Mouse (Mus musculus): ENCODE data around the gene Hectd2. TPM values are rescaled to one million over a fixed set of nuclear protein-coding genes. Genes with fewer than 3 reads are reported as not detected.

The Hectd2 gene
- polyA plus RNA-seq, 1 experiment from 2014 or later, result 1.9 TPM

GRCm38 (mm10) chr19:36594409-36594808, 40.0 kb downstream of the Hectd2 start:
- 91% methylated on average over 1 of the region's 1 CpGs for WGBS
- Histone ChIP-seq H3K9me3 (ENCODE audit: low read length) (no peaks in the 10 kb centered on the region), H3K27me3 (ENCODE audit: insufficient read depth, low read length) (no peaks in the 10 kb centered on the region), H3K36me3 (ENCODE audit: insufficient read depth, low read length) (no peaks in the 10 kb centered on the region), H3K4me3 (ENCODE audit: low read length) (no peak overlapping the region), H3K9ac (replicated peaks; ENCODE audit: low read length) (no peak overlapping the region), H3K27ac (ENCODE audit: low read length) (no peak overlapping the region), H3K4me2 (replicated peaks; ENCODE audit: low read depth, low read length) (no peak overlapping the region), H3K4me1 (ENCODE audit: insufficient read depth, low read length) (no peaks in the 10 kb centered on the region)
- ATAC-seq (ENCODE audit: low FRiP score, low TSS enrichment), result no peak

GRCm38 (mm10) chr19:36601869-36602268, 47.4 kb downstream of the Hectd2 start:
- WGBS, result 93% methylated on average over 8 of the region's 8 CpGs
- Histone ChIP-seq H3K9ac (replicated peaks; ENCODE audit: low read length) (no peak overlapping the region), H3K9me3 (ENCODE audit: low read length) (no peaks in the 10 kb centered on the region), H3K36me3 (ENCODE audit: insufficient read depth, low read length) (no peaks in the 10 kb centered on the region), H3K27me3 (ENCODE audit: insufficient read depth, low read length) (no peaks in the 10 kb centered on the region), H3K27ac (ENCODE audit: low read length) (no peak overlapping the region), H3K4me1 (ENCODE audit: insufficient read depth, low read length) (no peaks in the 10 kb centered on the region), H3K4me3 (ENCODE audit: low read length) (no peak overlapping the region), H3K4me2 (replicated peaks; ENCODE audit: low read depth, low read length) (no peak overlapping the region)
- ATAC-seq (ENCODE audit: low FRiP score, low TSS enrichment), result no peak

GRCm38 (mm10) chr19:36602535-36603312, 48.3 kb downstream of the Hectd2 start:
- H3K36me3 ChIP-seq (ENCODE audit: insufficient read depth, low read length), result no peaks in the 10 kb centered on the region
- H3K27ac ChIP-seq (ENCODE audit: low read length), result no peak overlapping the region
- H3K9ac ChIP-seq (replicated peaks; ENCODE audit: low read length), result no peak overlapping the region
- H3K27me3 ChIP-seq (ENCODE audit: insufficient read depth, low read length), result no peaks in the 10 kb centered on the region
- WGBS, result 61% methylated on average over 11 of the region's 11 CpGs
- no peaks in the 10 kb centered on the region for H3K9me3 ChIP-seq (ENCODE audit: low read length)
- no peaks in the 10 kb centered on the region for H3K4me1 ChIP-seq (ENCODE audit: insufficient read depth, low read length)
- ATAC-seq (ENCODE audit: low FRiP score, low TSS enrichment), result no peak
- H3K4me2 ChIP-seq (replicated peaks; ENCODE audit: low read depth, low read length), result no peak overlapping the region
- H3K4me3 ChIP-seq (ENCODE audit: low read length), result no peak overlapping the region

GRCm38 (mm10) chr19:36606270-36606669, 51.8 kb downstream of the Hectd2 start:
- H3K9me3 ChIP-seq (ENCODE audit: low read length), result no peaks in the 10 kb centered on the region
- H3K36me3 ChIP-seq (ENCODE audit: insufficient read depth, low read length), result no peaks in the 10 kb centered on the region
- H3K27ac ChIP-seq (ENCODE audit: low read length), result no peak overlapping the region
- 33% methylated on average over 1 of the region's 1 CpGs for WGBS
- no peaks in the 10 kb centered on the region for H3K4me1 ChIP-seq (ENCODE audit: insufficient read depth, low read length)
- H3K9ac ChIP-seq (replicated peaks; ENCODE audit: low read length), result no peak overlapping the region
- no peak for ATAC-seq (ENCODE audit: low FRiP score, low TSS enrichment)
- no peaks in the 10 kb centered on the region for H3K27me3 ChIP-seq (ENCODE audit: insufficient read depth, low read length)
- H3K4me3 ChIP-seq (ENCODE audit: low read length), result no peak overlapping the region
- H3K4me2 ChIP-seq (replicated peaks; ENCODE audit: low read depth, low read length), result no peak overlapping the region

GRCm38 (mm10) chr19:36609229-36609628, 54.8 kb downstream of the Hectd2 start:
- Histone ChIP-seq H3K36me3 (ENCODE audit: insufficient read depth, low read length) (no peaks in the 10 kb centered on the region), H3K27me3 (ENCODE audit: insufficient read depth, low read length) (no peaks in the 10 kb centered on the region), H3K4me2 (replicated peaks; ENCODE audit: low read depth, low read length) (no peak overlapping the region), H3K4me1 (ENCODE audit: insufficient read depth, low read length) (no peaks in the 10 kb centered on the region), H3K27ac (ENCODE audit: low read length) (no peak overlapping the region), H3K4me3 (ENCODE audit: low read length) (no peak overlapping the region), H3K9me3 (ENCODE audit: low read length) (no peaks in the 10 kb centered on the region), H3K9ac (replicated peaks; ENCODE audit: low read length) (no peak overlapping the region)
- WGBS, result 52% methylated on average over 3 of the region's 3 CpGs
- no peak for ATAC-seq (ENCODE audit: low FRiP score, low TSS enrichment)

GRCm38 (mm10) chr19:36610309-36610708, 55.9 kb downstream of the Hectd2 start:
- ATAC-seq (ENCODE audit: low FRiP score, low TSS enrichment), result no peak

GRCm38 (mm10) chr19:36625906-36626305, 71.5 kb downstream of the Hectd2 start:
- no peak for ATAC-seq (ENCODE audit: low FRiP score, low TSS enrichment)
- Histone ChIP-seq H3K27me3 (ENCODE audit: insufficient read depth, low read length) (no peaks in the 10 kb centered on the region), H3K36me3 (ENCODE audit: insufficient read depth, low read length) (no peaks in the 10 kb centered on the region), H3K4me2 (replicated peaks; ENCODE audit: low read depth, low read length) (no peak overlapping the region), H3K4me3 (ENCODE audit: low read length) (no peak overlapping the region), H3K9me3 (ENCODE audit: low read length) (no peaks in the 10 kb centered on the region), H3K4me1 (ENCODE audit: insufficient read depth, low read length) (no peaks in the 10 kb centered on the region), H3K9ac (replicated peaks; ENCODE audit: low read length) (no peak overlapping the region), H3K27ac (ENCODE audit: low read length) (no peak overlapping the region)
- WGBS, result 100% methylated on average over 1 of the region's 1 CpGs

More at GRCm38 (mm10) chr19:36610309-36610708, 55.9 kb downstream of the Hectd2 start:
- no peaks in the 10 kb centered on the region for H3K27me3 ChIP-seq (ENCODE audit: insufficient read depth, low read length)
- no peaks in the 10 kb centered on the region for H3K9me3 ChIP-seq (ENCODE audit: low read length)
- 57% methylated on average over 2 of the region's 2 CpGs for WGBS
- H3K4me2 ChIP-seq (replicated peaks; ENCODE audit: low read depth, low read length), result no peak overlapping the region
- no peaks in the 10 kb centered on the region for H3K4me1 ChIP-seq (ENCODE audit: insufficient read depth, low read length)
- H3K27ac ChIP-seq (ENCODE audit: low read length), result no peak overlapping the region
- no peak overlapping the region for H3K9ac ChIP-seq (replicated peaks; ENCODE audit: low read length)
- no peaks in the 10 kb centered on the region for H3K36me3 ChIP-seq (ENCODE audit: insufficient read depth, low read length)
- no peak overlapping the region for H3K4me3 ChIP-seq (ENCODE audit: low read length)

- Histone ChIP-seq H3K4me2 (replicated peaks; ENCODE audit: low read depth, low read length) (no peak overlapping the region), H3K4me1 (ENCODE audit: insufficient read depth, low read length) (no peaks in the 10 kb centered on the region), H3K27me3 (ENCODE audit: insufficient read depth, low read length) (no peaks in the 10 kb centered on the region), H3K36me3 (ENCODE audit: insufficient read depth, low read length) (no peaks in the 10 kb centered on the region), H3K27ac (ENCODE audit: low read length) (no peak overlapping the region), H3K9ac (replicated peaks; ENCODE audit: low read length) (no peak overlapping the region), H3K4me3 (ENCODE audit: low read length) (no peak overlapping the region), H3K9me3 (ENCODE audit: low read length) (no peaks in the 10 kb centered on the region)
- 95% methylated on average over 4 of the region's 4 CpGs for WGBS
- ATAC-seq (ENCODE audit: low FRiP score, low TSS enrichment), result no peak
Measured at GRCm38 (mm10) chr19:36626881-36627280, 72.4 kb downstream of the Hectd2 start.

- no peaks in the 10 kb centered on the region for H3K27me3 ChIP-seq (ENCODE audit: insufficient read depth, low read length)
Measured at GRCm38 (mm10) chr19:36629394-36629910, 75.0 kb downstream of the Hectd2 start.

GRCm38 (mm10) chr19:36630361-36630760, 75.9 kb downstream of the Hectd2 start:
- Histone ChIP-seq H3K4me1 (ENCODE audit: insufficient read depth, low read length) (no peaks in the 10 kb centered on the region), H3K9ac (replicated peaks; ENCODE audit: low read length) (no peak overlapping the region), H3K36me3 (ENCODE audit: insufficient read depth, low read length) (no peaks in the 10 kb centered on the region), H3K27me3 (ENCODE audit: insufficient read depth, low read length) (no peaks in the 10 kb centered on the region), H3K27ac (ENCODE audit: low read length) (no peak overlapping the region), H3K4me3 (ENCODE audit: low read length) (no peak overlapping the region), H3K9me3 (ENCODE audit: low read length) (no peaks in the 10 kb centered on the region), H3K4me2 (replicated peaks; ENCODE audit: low read depth, low read length) (no peak overlapping the region)
- 80% methylated on average over 5 of the region's 5 CpGs for WGBS
- no peak for ATAC-seq (ENCODE audit: low FRiP score, low TSS enrichment)

More at GRCm38 (mm10) chr19:36629394-36629910, 75.0 kb downstream of the Hectd2 start:
- Histone ChIP-seq H3K9me3 (ENCODE audit: low read length) (no peaks in the 10 kb centered on the region), H3K4me2 (replicated peaks; ENCODE audit: low read depth, low read length) (no peak overlapping the region), H3K4me1 (ENCODE audit: insufficient read depth, low read length) (no peaks in the 10 kb centered on the region), H3K36me3 (ENCODE audit: insufficient read depth, low read length) (no peaks in the 10 kb centered on the region), H3K27ac (ENCODE audit: low read length) (no peak overlapping the region), H3K9ac (replicated peaks; ENCODE audit: low read length) (no peak overlapping the region), H3K4me3 (ENCODE audit: low read length) (no peak overlapping the region)
- WGBS, result 56% methylated on average over 9 of the region's 9 CpGs
- no peak for ATAC-seq (ENCODE audit: low FRiP score, low TSS enrichment)
